Mouse (Mus musculus): ENCODE data around the gene Dock1.

Gene Dock1

GRCm38 (mm10) chr7:135059071-135059470 lies 388.6 kb downstream of the Dock1 start:
- peak; percentile 41 for DNase-seq (ENCODE audit: low spot score)

- no peak for DNase-seq (ENCODE audit: low spot score)
These were observed 389.1 kb downstream of the Dock1 start for GRCm38 (mm10) chr7:135059562-135059961.

- no peak for DNase-seq (ENCODE audit: low spot score)
These were observed 393.4 kb downstream of the Dock1 start for GRCm38 (mm10) chr7:135063886-135064285.

- DNase-seq (ENCODE audit: low spot score): no peak
These were observed 394.8 kb downstream of the Dock1 start for GRCm38 (mm10) chr7:135065301-135065700.

GRCm38 (mm10) chr7:135068887-135069286 lies 398.4 kb downstream of the Dock1 start:
- DNase-seq (ENCODE audit: low spot score): no peak

GRCm38 (mm10) chr7:135076904-135077303 lies 406.4 kb downstream of the Dock1 start:
- DNase-seq (ENCODE audit: low spot score): no peak

- DNase-seq (ENCODE audit: low spot score): no peak
These were observed 406.9 kb downstream of the Dock1 start for GRCm38 (mm10) chr7:135077340-135077739.

GRCm38 (mm10) chr7:135077806-135078205 lies 407.4 kb downstream of the Dock1 start:
- DNase-seq (ENCODE audit: low spot score): no peak

- no peak for DNase-seq (ENCODE audit: low spot score)
These were observed 413.0 kb downstream of the Dock1 start for GRCm38 (mm10) chr7:135083421-135083820.

GRCm38 (mm10) chr7:135084069-135084468 lies 413.6 kb downstream of the Dock1 start:
- DNase-seq (ENCODE audit: low spot score): no peak

GRCm38 (mm10) chr7:135086556-135086955 lies 416.1 kb downstream of the Dock1 start:
- DNase-seq (ENCODE audit: low spot score): no peak

GRCm38 (mm10) chr7:135089626-135090025 lies 419.2 kb downstream of the Dock1 start:
- no peak for DNase-seq (ENCODE audit: low spot score)

GRCm38 (mm10) chr7:135093851-135094250 lies 423.4 kb downstream of the Dock1 start:
- no peak for DNase-seq (ENCODE audit: low spot score)

- DNase-seq (ENCODE audit: low spot score): no peak
These were observed 431.5 kb downstream of the Dock1 start for GRCm38 (mm10) chr7:135101921-135102320.

- no peak for DNase-seq (ENCODE audit: low spot score)
These were observed 436.1 kb downstream of the Dock1 start for GRCm38 (mm10) chr7:135106536-135106935.

- DNase-seq (ENCODE audit: low spot score): no peak
These were observed 439.9 kb downstream of the Dock1 start for GRCm38 (mm10) chr7:135110307-135110706.

- no peak for DNase-seq (ENCODE audit: low spot score)
These were observed 455.0 kb downstream of the Dock1 start for GRCm38 (mm10) chr7:135125296-135126065.

- DNase-seq (ENCODE audit: low spot score): no peak
These were observed 462.0 kb downstream of the Dock1 start for GRCm38 (mm10) chr7:135132461-135132860.

- no peak for DNase-seq (ENCODE audit: low spot score)
These were observed 464.2 kb downstream of the Dock1 start for GRCm38 (mm10) chr7:135134619-135135018.

GRCm38 (mm10) chr7:135139153-135139612 lies 468.7 kb downstream of the Dock1 start:
- DNase-seq (ENCODE audit: low spot score): no peak

GRCm38 (mm10) chr7:135144731-135145130 lies 474.3 kb downstream of the Dock1 start:
- no peak for DNase-seq (ENCODE audit: low spot score)

GRCm38 (mm10) chr7:135150926-135151325 lies 480.5 kb downstream of the Dock1 start:
- peak; percentile 11 for DNase-seq (ENCODE audit: low spot score)

- no peak for DNase-seq (ENCODE audit: low spot score)
These were observed 487.1 kb downstream of the Dock1 start for GRCm38 (mm10) chr7:135157571-135157970.

GRCm38 (mm10) chr7:135158381-135158780 lies 487.9 kb downstream of the Dock1 start:
- DNase-seq (ENCODE audit: low spot score): no peak

Data from layer of hippocampus, adult 11-12 months (tissue).